Mouse (Mus musculus): ENCODE measurements around the gene Etl4.

The Etl4 gene

DNA sequence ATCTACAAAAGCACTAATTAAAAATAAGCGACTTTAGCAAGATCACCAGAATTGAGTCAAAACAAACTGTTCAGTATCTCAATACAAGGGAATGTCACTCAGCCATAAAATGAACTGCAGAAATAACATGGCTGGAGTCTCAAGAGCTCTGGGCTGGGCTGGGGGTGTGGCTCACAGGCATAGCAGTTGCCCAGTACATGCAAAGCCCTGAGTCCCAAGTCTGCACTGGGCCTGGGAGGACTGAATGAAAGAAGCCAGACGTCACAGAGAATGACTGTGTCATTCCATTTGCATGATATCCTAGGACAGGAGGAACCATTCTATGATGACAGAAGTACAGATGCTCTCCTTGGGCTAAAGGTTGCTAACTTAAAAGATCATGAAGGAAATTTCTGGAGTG, 864.9 kb downstream of the Etl4 start:
- no peak for DNase-seq

- no peak for DNase-seq
These were observed 866.7 kb downstream of the Etl4 start for GRCm38 (mm10) chr2:20776171-20776704.

- DNase-seq, result no peak
These were observed 868.4 kb downstream of the Etl4 start for GRCm38 (mm10) chr2:20777931-20778330.

GRCm38 (mm10) chr2:20779484-20780381, 870.2 kb downstream of the Etl4 start:
- peak; percentile 31 for DNase-seq

DNA sequence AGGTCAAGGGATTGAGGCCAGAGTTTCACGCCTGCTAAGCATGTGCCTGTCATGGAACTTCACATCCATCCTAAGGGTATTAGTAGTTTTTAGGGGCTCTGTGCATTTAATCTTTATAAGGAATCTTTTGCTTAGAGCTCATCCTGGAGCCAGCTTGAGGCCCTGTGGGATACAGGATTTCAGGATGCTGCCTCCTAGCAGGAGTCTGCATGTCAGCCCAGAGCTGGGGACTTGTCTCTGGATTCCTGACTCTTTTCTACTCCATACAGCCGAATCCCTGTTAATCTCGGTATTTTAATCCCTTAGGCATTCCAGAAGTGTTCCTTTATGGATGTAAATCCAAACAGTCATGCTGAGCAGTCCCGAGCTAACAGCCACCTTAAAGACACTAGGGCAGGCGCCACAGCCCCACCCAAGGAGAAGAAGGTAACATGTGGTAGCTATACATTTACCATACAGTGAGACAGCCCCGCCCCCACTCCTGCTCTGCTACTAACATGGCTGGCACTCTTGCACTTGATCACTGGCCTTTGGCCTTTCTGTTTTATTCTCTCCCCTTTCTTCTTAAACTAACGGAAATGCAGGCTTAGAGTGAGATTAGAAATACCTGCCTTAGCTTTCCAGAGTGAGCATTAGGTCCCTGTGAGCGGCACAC, 891.8 kb downstream of the Etl4 start:
- no peak for DNase-seq

GRCm38 (mm10) chr2:20811506-20811905, 901.9 kb downstream of the Etl4 start:
- DNase-seq, result peak; percentile 50

GRCm38 (mm10) chr2:20813986-20814385, 904.4 kb downstream of the Etl4 start:
- DNase-seq, result no peak

- DNase-seq, result no peak
These were observed 908.6 kb downstream of the Etl4 start for GRCm38 (mm10) chr2:20818226-20818625.

DNA sequence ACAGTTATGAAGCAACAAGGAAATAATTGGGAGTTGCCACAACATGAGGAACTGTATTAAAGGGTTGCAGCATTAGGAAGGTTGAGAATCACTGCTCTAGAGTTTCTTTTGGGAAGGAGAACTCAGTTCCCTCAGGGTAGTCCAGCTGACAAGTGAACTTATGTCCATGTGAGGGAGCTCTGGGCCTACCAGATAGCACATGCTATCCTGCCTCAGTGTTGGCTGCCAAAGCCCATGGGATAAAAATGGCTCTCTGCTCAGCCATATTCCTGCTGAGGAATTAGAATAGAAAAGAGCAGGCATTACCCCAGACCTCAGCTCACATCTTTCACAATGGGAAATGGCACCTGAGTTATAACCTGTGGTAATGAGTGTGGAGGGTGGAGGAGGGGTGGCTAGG, 916.7 kb downstream of the Etl4 start:
- no peak for DNase-seq

DNA sequence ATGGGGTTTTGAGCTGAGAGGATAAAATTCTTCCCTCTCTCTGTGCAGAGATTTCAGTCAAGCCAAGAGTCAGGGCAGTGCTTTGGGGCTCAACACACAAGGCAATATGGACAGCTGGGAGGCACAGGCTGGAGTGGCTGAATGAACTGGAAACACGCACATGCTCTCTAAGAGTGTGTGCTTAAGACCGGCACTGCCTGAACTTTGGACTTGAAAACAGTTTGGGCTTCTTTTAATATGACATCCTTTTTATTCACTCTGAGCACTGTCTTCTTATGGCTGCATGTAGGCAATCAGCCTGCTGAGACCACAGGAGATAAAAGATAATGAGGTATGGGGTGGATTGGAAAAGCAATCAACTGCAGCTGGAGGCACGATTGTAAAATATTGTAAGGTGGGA, 921.3 kb downstream of the Etl4 start:
- DNase-seq, result no peak

- no peak for DNase-seq
These were observed 922.2 kb downstream of the Etl4 start for GRCm38 (mm10) chr2:20831608-20832406.

- DNase-seq, result no peak
These were observed 939.8 kb downstream of the Etl4 start for GRCm38 (mm10) chr2:20849346-20849745.

Measured in kidney, adult 11 months (tissue).